Comparison of ENCODE assay signal across 8 mouse cellular contexts in genomic region chr19:37207303-37208175, GRCm38 (mm10). TPM values are rescaled to one million over a fixed set of nuclear protein-coding genes. Genes with fewer than 3 reads are reported as not detected.
A peak's percentile ranks its signal among the peaks of the same experiment; 100 is the strongest.
DNase-seq lines count a peak whose midpoint lies in the region; ATAC-seq lines count a peak whose summit lies in the region.

Gene March5 (plus strand): TSS chr19:37207543.

- H3K27ac ChIP-seq in brown adipose tissue, adult 24 weeks (replicated peaks; ENCODE audit: low read depth, low read length), result peak within 1 kb of the TSS; percentile 93
- peak within 1 kb of the TSS; percentile 93 for H3K27ac ChIP-seq in heart, embryonic 13.5 days (replicated peaks)
- H3K27ac ChIP-seq in liver, embryonic 11.5 days (ENCODE audit: low read depth, low read length), result peak within 1 kb of the TSS; percentile 96

- peak; percentile 88 for ATAC-seq in CD4-positive, CD25-positive, alpha-beta regulatory T cell, adult 4 months
- peak; percentile 76 for ATAC-seq in erythroid progenitor cell, adult 5-6 weeks (replicated peaks; ENCODE audit: low FRiP score, poor library complexity, severe bottlenecking)
- ATAC-seq in heart, embryonic 13.5 days (ENCODE audit: extremely low read depth, insufficient number of reproducible peaks, low FRiP score, low TSS enrichment), result peak; percentile 94
- peak; percentile 93 for ATAC-seq in liver, embryonic 11.5 days (replicated peaks; ENCODE audit: low FRiP score)

- no peaks in the 10 kb centered on the region for H3K4me1 ChIP-seq in brown adipose tissue, adult 24 weeks (ENCODE audit: control insufficient read depth, insufficient read depth, insufficient read length, low read length)
- peaks cover 23% of the 10 kb centered on the region for H3K4me1 ChIP-seq in heart, embryonic 13.5 days
- H3K4me1 ChIP-seq in liver, embryonic 11.5 days (replicated peaks; ENCODE audit: control insufficient read depth, insufficient read depth, low read length), result peaks cover 24% of the 10 kb centered on the region

- DNase-seq in kidney, postnatal 10 days, result peak; percentile 95
- DNase-seq in liver, embryonic 11.5 days (ENCODE audit: low spot score), result peak; percentile 90
- DNase-seq in naive thymus-derived CD4-positive, alpha-beta T cell, adult 2 months (ENCODE audit: low read depth), result peak; percentile 84
- peak; percentile 88 for DNase-seq in splenic B cell, adult 2 months (ENCODE audit: low read depth, low spot score)

- peak within 1 kb of the TSS; percentile 98 for H3K9ac ChIP-seq in heart, embryonic 13.5 days
- H3K9ac ChIP-seq in liver, embryonic 11.5 days (ENCODE audit: low read depth, low read length), result peak within 1 kb of the TSS; percentile 99

- H3K27me3 ChIP-seq in heart, embryonic 13.5 days (replicated peaks), result no peaks in the 10 kb centered on the region
- no peaks in the 10 kb centered on the region for H3K27me3 ChIP-seq in liver, embryonic 11.5 days (replicated peaks; ENCODE audit: control insufficient read depth, insufficient read depth, low read length)
- H3K27me3 ChIP-seq in splenic B cell, adult 2 months (ENCODE audit: control insufficient read depth, insufficient read depth, low read length, poor library complexity, severe bottlenecking), result no peaks in the 10 kb centered on the region

- H3K36me3 ChIP-seq in heart, embryonic 13.5 days, result peaks cover 22% of the 10 kb centered on the region
- peaks cover 18% of the 10 kb centered on the region for H3K36me3 ChIP-seq in liver, embryonic 11.5 days (ENCODE audit: control insufficient read depth, insufficient read depth, low read length)
- H3K36me3 ChIP-seq in splenic B cell, adult 2 months (ENCODE audit: control insufficient read depth, insufficient read depth, low read length, poor library complexity, severe bottlenecking), result no peaks in the 10 kb centered on the region

- H3K9me3 ChIP-seq in heart, embryonic 13.5 days, result no peaks in the 10 kb centered on the region
- H3K9me3 ChIP-seq in liver, embryonic 11.5 days (ENCODE audit: control insufficient read depth, low read length), result no peaks in the 10 kb centered on the region

- H3K4me3 ChIP-seq in brown adipose tissue, adult 24 weeks (ENCODE audit: insufficient read depth, low read depth, low read length), result peak within 1 kb of the TSS; percentile 77
- peak within 1 kb of the TSS; percentile 86 for H3K4me3 ChIP-seq in heart, embryonic 13.5 days
- peak within 1 kb of the TSS; percentile 98 for H3K4me3 ChIP-seq in liver, embryonic 11.5 days (ENCODE audit: low read depth, low read length)

- peak within 1 kb of the TSS; percentile 82 for H3K4me2 ChIP-seq in heart, embryonic 13.5 days
- H3K4me2 ChIP-seq in liver, embryonic 11.5 days, result peak within 1 kb of the TSS; percentile 89

- 2% methylated on average over 74 of the region's 94 CpGs for WGBS in heart, embryonic 13.5 days
- WGBS in liver, embryonic 11.5 days, result under 1% methylated on average over 84 of the region's 94 CpGs

RNA-seq across cellular contexts. Expression of gene March5, which starts in this region (rescaled TPM):
- 10 to 100 TPM in 1 of 2 experiments, 1 to 10 TPM in 1; 6.6 to 14.5 TPM for polyA plus RNA-seq in CD4-positive, CD25-positive, alpha-beta regulatory T cell, adult 4 months (2017; shearing (Covaris generic))
- polyA plus RNA-seq in brown adipose tissue, adult 24 weeks (2012; ENCODE audit: insufficient read depth, insufficient read length, missing spikeins), result 295 and 304 TPM in 2 replicates
- 361 and 388 TPM in 2 replicates for total RNA-seq in erythroid progenitor cell, adult 5-6 weeks (2015; ENCODE audit: low replicate concordance)
- total RNA-seq in erythroid progenitor cell, adult 5-6 weeks (2017; ENCODE audit: low replicate concordance), result 349 and 424 TPM in 2 replicates
- polyA plus RNA-seq in heart, embryonic 13.5 days (2015; fragmentation: Nextera tagmentation; extraction: Ambion mirVana), result 76.9 and 83.7 TPM in 2 replicates
- 117 and 130 TPM in 2 replicates for polyA plus RNA-seq in liver, embryonic 11.5 days (2014; fragmentation: Nextera tagmentation; extraction: Ambion mirVana)

Comparison
In these comparisons a context has a peak if more than half of its experiments do, and no peak if none do; other contexts are left out.
1. Peak in every context shown above with its lines: DNase-seq, ATAC-seq, H3K4me3 ChIP-seq and H3K27ac ChIP-seq.